Mouse (Mus musculus) lung, postnatal 0 days (tissue): ENCODE results near the gene Nat9.

ENCODE experiments used
- CTCF ChIP-seq: IDR thresholded peaks from 2 replicates; pipeline ENCODE4 v1.5.1; 2016; ENCODE audit warnings: antibody characterized with exemption, mild to moderate bottlenecking
- EP300 ChIP-seq: IDR thresholded peaks from 2 replicates; pipeline ENCODE4 v1.6.1; 2016; ENCODE audit warnings: antibody characterized with exemption, mild to moderate bottlenecking, control low read depth

- TF ChIP-seq CTCF (no peak), EP300 (no peak)
Measured at GRCm38 (mm10) chr11:115171125-115171524, 16.5 kb downstream of the Nat9 start.
